Mouse (Mus musculus) liver, postnatal 0 days (tissue): ENCODE results near the gene Igflr1. TPM values are rescaled to one million over a fixed set of nuclear protein-coding genes. Genes with fewer than 3 reads are reported as not detected.

ENCODE experiments used
- ATAC-seq: fragments of 200-750 bp; cut with Nextera tagmentation; 2 replicates; pipeline ENCODE4 v1.8.0; 2017; ENCODE audit warnings: mild to moderate bottlenecking, moderate library complexity
- DNase-seq: peaks from one replicate; pipeline ENCODE4 v3.0.0-alpha.2; 2016
- H3K27ac ChIP-seq: fragments of 300-500 bp; sonication (generic); 2 replicates; pipeline ENCODE4 v1.5.1; 2014; ENCODE audit warnings: antibody characterized with exemption, moderate library complexity, mild to moderate bottlenecking, low read depth
- H3K27me3 ChIP-seq: fragments of 300-500 bp; sonication (generic); 2 replicates; pipeline ENCODE4 v1.6.1; 2014; ENCODE audit warnings: low read length, control low read depth, mixed read lengths; ENCODE audit not compliant: insufficient read depth
- H3K36me3 ChIP-seq: fragments of 300-500 bp; sonication (generic); replicated peaks from 2 replicates; pipeline ENCODE4 v1.6.1; 2014; ENCODE audit warnings: mild to moderate bottlenecking, control low read depth, low read length, moderate library complexity, mixed read lengths; ENCODE audit not compliant: insufficient read depth
- H3K4me1 ChIP-seq: fragments of 300-500 bp; sonication (generic); 2 replicates; pipeline ENCODE4 v1.6.1; 2014; ENCODE audit warnings: antibody characterized with exemption, mild to moderate bottlenecking, control low read depth; ENCODE audit not compliant: insufficient read depth
- H3K4me2 ChIP-seq: fragments of 300-500 bp; sonication (generic); 2 replicates; pipeline ENCODE4 v1.6.1; 2014; ENCODE audit warnings: low read depth, mild to moderate bottlenecking, low read length, moderate library complexity, mixed read lengths
- H3K4me3 ChIP-seq: fragments of 300-500 bp; sonication (generic); 2 replicates; pipeline ENCODE4 v1.5.1; 2014; ENCODE audit warnings: low read depth, low read length
- H3K9ac ChIP-seq: fragments of 300-500 bp; sonication (generic); replicated peaks from 2 replicates; pipeline ENCODE4 v1.6.1; 2014; ENCODE audit warnings: mild to moderate bottlenecking, moderate library complexity
- H3K9me3 ChIP-seq: fragments of 300-500 bp; sonication (generic); 2 replicates; pipeline ENCODE4 v1.6.1; 2016; ENCODE audit warnings: mild to moderate bottlenecking, control low read depth, low read length, mixed read lengths
- CTCF ChIP-seq: sonication (generic); IDR thresholded peaks from 2 replicates; pipeline ENCODE4 v1.5.1; 2016; ENCODE audit warnings: antibody characterized with exemption, low read depth
- EP300 ChIP-seq: IDR thresholded peaks from 2 replicates; pipeline ENCODE4 v1.6.1; 2016; ENCODE audit warnings: antibody characterized with exemption, low read depth, mild to moderate bottlenecking
- WGBS: fragments of 180-500 bp; shearing (Covaris S2); extraction: QIAGEN DNeasy Blood & Tissue Kit; methylation state at CpG from one replicate; pipeline ENCODE4 v1.1.7; 2014; ENCODE audit not compliant: insufficient replicate concordance; 5-methylcytosine and 5-hydroxymethylcytosine counted together
- polyA plus RNA-seq: library from polyadenylated mRNA; unstranded; fragments of >200 nt; fragmentation: Nextera tagmentation; extraction: Ambion mirVana; gene quantifications from 2 replicates; pipeline ENCODE4 v1.2.1, GENCODE M21; 2015

The Igflr1 gene
- polyA plus RNA-seq, result 0.52 and 1.2 TPM in 2 replicates

GRCm38 (mm10) chr7:30564970-30565571, at the start of gene Igflr1:
Gene Igflr1, plus strand, starts transcription at chr7:30565427.
- TF ChIP-seq EP300, result no peak
- no peak for TF ChIP-seq CTCF
- H3K4me2 ChIP-seq, result no peak within 1 kb of the TSS
- no peak for DNase-seq
- H3K4me3 ChIP-seq, result no peak within 1 kb of the TSS
- H3K27me3 ChIP-seq, result no peaks in the 10 kb centered on the region
- peaks cover 42% of the 10 kb centered on the region for H3K36me3 ChIP-seq
- no peak within 1 kb of the TSS for H3K27ac ChIP-seq
- peaks cover 14% of the 10 kb centered on the region for H3K4me1 ChIP-seq
- ATAC-seq, result no peak
- H3K9ac ChIP-seq, result no peak within 1 kb of the TSS
- WGBS, result 89% methylated on average over 12 of the region's 12 CpGs
- H3K9me3 ChIP-seq, result no peaks in the 10 kb centered on the region

DNA sequence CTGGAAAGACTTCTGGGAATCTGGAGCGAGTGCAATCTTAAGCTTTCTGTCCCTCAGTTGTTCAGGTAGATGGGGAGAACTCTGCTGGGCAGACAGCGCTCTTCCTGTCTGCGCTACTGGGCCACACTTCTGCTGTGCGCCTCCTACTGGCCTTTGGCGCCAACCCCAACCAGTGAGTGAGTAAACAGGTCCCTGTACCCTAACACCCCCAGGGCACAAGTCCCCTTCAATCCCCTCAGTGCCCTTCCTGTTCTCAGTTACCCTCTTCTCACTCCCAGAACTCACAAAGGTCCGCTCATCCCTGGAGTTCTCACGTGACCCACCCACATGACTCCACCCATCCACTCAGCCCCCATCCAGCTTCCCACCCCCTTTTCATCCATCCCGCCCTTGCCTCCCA, 46.9 kb upstream of the Igflr1 start:
- ATAC-seq (no peak), DNase-seq (no peak)
- Histone ChIP-seq H3K4me3 (no peak overlapping the region), H3K9me3 (no peaks in the 10 kb centered on the region), H3K36me3 (no peaks in the 10 kb centered on the region), H3K9ac (no peak overlapping the region), H3K4me2 (no peak overlapping the region), H3K27me3 (no peaks in the 10 kb centered on the region), H3K4me1 (no peaks in the 10 kb centered on the region), H3K27ac (no peak overlapping the region)
- TF ChIP-seq CTCF, result peak; percentile 34
- TF ChIP-seq EP300, result no peak
- 36% methylated on average over 8 of the region's 8 CpGs for WGBS

- H3K27ac ChIP-seq, result no peak overlapping the region
- no peaks in the 10 kb centered on the region for H3K27me3 ChIP-seq
- no peak overlapping the region for H3K4me3 ChIP-seq
- ATAC-seq (no peak), DNase-seq (no peak)
- no peaks in the 10 kb centered on the region for H3K4me1 ChIP-seq
- no peak overlapping the region for H3K9ac ChIP-seq
- no peaks in the 10 kb centered on the region for H3K9me3 ChIP-seq
- H3K36me3 ChIP-seq, result no peaks in the 10 kb centered on the region
- 77% methylated on average over 4 of the region's 4 CpGs for WGBS
- TF ChIP-seq EP300, result no peak
- TF ChIP-seq CTCF, result no peak
- no peak overlapping the region for H3K4me2 ChIP-seq
Observed at GRCm38 (mm10) chr7:30520396-30520795, 44.8 kb upstream of the Igflr1 start.

GRCm38 (mm10) chr7:30520856-30521255, 44.4 kb upstream of the Igflr1 start:
- no peak overlapping the region for H3K9ac ChIP-seq
- H3K36me3 ChIP-seq, result no peaks in the 10 kb centered on the region; the same call in 1 of the 2 replicates
- no peak overlapping the region for H3K4me2 ChIP-seq
- no peak overlapping the region for H3K27ac ChIP-seq
- no peaks in the 10 kb centered on the region for H3K4me1 ChIP-seq
- 84% methylated on average over 5 of the region's 5 CpGs for WGBS
- DNase-seq (peak; percentile 12), ATAC-seq (no peak)
- TF ChIP-seq EP300 (no peak), CTCF (no peak)
- H3K4me3 ChIP-seq, result no peak overlapping the region
- H3K27me3 ChIP-seq, result no peaks in the 10 kb centered on the region
- H3K9me3 ChIP-seq, result no peaks in the 10 kb centered on the region

GRCm38 (mm10) chr7:30522871-30523270, 42.4 kb upstream of the Igflr1 start:
- Histone ChIP-seq H3K9me3 (no peaks in the 10 kb centered on the region), H3K27me3 (no peaks in the 10 kb centered on the region), H3K36me3 (peaks cover under 1% of the 10 kb centered on the region), H3K4me3 (no peak overlapping the region), H3K4me1 (no peaks in the 10 kb centered on the region), H3K4me2 (no peak overlapping the region), H3K9ac (no peak overlapping the region), H3K27ac (no peak overlapping the region)
- DNase-seq, result peak; percentile 12
- no peak for ATAC-seq
- 84% methylated on average over 10 of the region's 10 CpGs for WGBS
- no peak for TF ChIP-seq CTCF
- no peak for TF ChIP-seq EP300

GRCm38 (mm10) chr7:30524487-30524886, 40.7 kb upstream of the Igflr1 start:
- Histone ChIP-seq H3K4me3 (no peak overlapping the region), H3K9ac (no peak overlapping the region), H3K27ac (no peak overlapping the region), H3K36me3 (peaks cover 13% of the 10 kb centered on the region), H3K27me3 (no peaks in the 10 kb centered on the region), H3K4me2 (no peak overlapping the region), H3K4me1 (no peaks in the 10 kb centered on the region), H3K9me3 (no peaks in the 10 kb centered on the region)
- ATAC-seq (no peak), DNase-seq (peak; percentile 12)
- TF ChIP-seq EP300 (no peak), CTCF (no peak)
- WGBS, result 83% methylated on average over 6 of the region's 6 CpGs

GRCm38 (mm10) chr7:30525954-30526353, 39.3 kb upstream of the Igflr1 start:
- H3K36me3 ChIP-seq, result peaks cover 24% of the 10 kb centered on the region

More at GRCm38 (mm10) chr7:30525954-30526353, 39.3 kb upstream of the Igflr1 start:
- WGBS, result 64% methylated on average over 10 of the region's 10 CpGs
- Histone ChIP-seq H3K9ac (no peak overlapping the region), H3K4me1 (no peaks in the 10 kb centered on the region), H3K4me2 (no peak overlapping the region), H3K27me3 (no peaks in the 10 kb centered on the region), H3K4me3 (no peak overlapping the region), H3K27ac (no peak overlapping the region), H3K9me3 (no peaks in the 10 kb centered on the region)
- DNase-seq (peak; percentile 14), ATAC-seq (no peak)
- TF ChIP-seq CTCF, result no peak
- no peak for TF ChIP-seq EP300
